Mouse (Mus musculus): ENCODE measurements around the gene Trp53tg5. TPM values are rescaled to one million over a fixed set of nuclear protein-coding genes. Genes with fewer than 3 reads are reported as not detected.
A peak's percentile ranks its signal among the peaks of the same experiment; 100 is the strongest.

Trp53tg5 gene
- total RNA-seq, 2 experiments from 2014 or later, result not detected

DNA sequence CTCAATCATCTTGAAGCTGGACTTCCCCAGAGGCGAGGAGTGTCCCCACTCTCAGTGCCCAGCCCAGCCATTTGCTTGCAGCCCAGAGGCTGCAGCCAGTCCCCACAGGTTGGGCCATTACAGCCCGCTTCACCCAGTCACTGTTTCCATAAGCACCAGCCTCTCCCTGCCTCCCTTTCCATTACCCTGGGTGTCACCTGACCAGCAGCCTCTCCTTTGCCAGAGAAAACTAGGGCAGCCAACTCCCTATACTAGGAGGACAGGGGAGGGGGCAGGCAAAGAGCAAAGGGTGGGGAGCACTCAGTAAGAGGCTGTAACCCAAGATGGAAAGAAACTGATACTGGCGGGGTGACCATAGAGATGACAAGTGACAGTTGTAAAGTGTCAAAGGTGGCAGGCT is 36.6 kb downstream of the Trp53tg5 start:
- DNase-seq (ENCODE audit: low spot score in 2 of 2), result no peak
- intact Hi-C loops (cut with DNase I), result no loop called here

DNA sequence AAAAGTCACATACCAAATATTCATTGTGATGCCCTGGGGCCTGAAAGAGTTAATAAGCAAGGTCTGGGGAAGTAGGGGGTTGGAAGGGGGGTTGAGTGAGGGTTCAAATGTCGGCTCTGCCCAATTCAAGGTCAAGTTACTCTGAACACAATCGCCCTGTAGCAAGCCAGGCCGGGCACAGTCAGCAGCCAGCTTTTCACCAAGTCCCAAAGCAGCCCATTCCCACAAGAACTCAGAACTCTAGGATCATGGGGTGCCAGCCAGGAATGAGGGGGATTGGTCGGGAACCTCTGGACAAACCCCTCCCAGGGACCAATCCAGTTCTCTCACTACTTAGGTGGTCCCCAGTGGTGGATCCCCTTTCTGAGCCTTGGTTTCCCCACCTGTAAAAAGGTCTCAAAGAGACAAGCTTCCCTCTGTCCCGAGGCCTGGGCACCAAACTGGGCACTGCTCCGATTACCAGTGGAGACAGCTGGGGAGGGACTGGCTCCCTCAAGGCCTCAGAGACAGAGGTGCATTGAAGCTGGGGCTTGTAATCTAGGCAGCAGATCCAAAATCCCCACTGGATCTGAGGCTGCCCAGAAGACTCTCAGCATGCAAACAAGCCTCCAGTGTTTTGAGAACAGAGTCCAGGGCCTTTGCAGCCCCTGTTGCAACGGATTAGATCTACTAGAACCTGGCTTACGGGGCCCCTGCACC is 37.2 kb downstream of the Trp53tg5 start:
- peak; percentile 36 to 42 for DNase-seq (ENCODE audit: low spot score in 2 of 2)
- intact Hi-C loops (cut with DNase I), result no loop called here

DNA sequence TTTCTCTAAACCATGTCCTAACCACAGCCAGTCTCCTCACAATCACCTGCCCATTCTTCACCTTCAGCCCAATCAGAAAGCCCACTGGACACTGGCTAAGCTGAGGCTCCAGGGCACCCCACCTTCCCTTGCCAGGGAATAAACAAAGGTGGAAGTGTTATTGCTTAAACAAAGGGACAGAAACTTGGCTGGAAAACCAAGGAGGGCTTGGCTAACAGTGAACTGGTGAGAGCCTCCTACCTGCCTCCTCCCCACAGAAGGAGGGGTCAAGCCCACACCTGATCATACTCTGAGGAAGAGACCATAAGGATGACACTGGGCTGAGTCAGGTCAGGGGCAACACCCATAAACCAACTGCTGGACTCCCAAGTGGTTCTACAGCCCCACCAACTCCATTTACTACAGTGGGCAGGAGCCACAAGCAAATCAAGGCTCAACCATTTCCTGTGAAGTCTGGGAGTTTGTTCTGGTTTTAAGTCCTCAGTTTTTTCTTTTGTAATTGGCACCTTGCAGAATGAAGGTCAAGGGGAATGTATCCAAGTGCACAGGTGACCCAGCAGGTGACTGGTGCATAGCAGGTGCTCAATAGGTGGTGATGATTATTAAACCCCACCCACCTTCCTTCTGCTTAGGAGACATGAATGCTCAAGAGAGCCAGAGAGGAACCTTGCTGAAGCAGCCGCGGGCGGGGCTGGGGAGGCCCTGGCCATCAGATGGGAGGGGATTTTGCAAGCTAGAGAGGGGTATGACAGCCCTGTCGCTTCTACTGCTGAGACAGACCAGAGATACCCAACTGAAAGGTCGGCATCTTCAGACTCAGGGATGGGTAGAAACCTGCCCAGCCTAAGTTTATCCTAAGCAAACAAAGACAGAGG is 38.1 kb downstream of the Trp53tg5 start:
- intact Hi-C loops (cut with DNase I), result no loop called here
- DNase-seq (ENCODE audit: low spot score in 2 of 2), result no peak

DNA sequence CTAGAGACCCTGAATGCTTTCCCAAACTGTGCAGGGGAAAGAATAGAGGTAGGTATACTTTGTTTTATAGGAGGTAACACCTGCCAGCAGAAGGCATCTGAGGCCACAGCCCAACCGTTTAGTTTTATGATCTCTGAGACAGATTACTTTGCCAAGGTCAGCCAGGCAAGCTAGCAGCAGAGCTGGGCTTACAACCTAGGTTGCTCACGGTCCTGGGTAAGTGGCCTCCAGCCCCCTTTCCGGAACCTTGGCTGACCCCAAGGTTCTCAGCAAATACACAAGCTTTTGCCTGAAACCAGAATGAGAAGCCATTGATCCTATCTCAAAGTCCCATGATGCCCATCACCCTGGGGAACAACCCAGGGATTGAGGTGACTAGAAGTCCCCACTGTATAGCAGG is 38.8 kb downstream of the Trp53tg5 start:
- DNase-seq (ENCODE audit: low spot score in 2 of 2), result no peak
- intact Hi-C loops (cut with DNase I), result no loop called here

DNA sequence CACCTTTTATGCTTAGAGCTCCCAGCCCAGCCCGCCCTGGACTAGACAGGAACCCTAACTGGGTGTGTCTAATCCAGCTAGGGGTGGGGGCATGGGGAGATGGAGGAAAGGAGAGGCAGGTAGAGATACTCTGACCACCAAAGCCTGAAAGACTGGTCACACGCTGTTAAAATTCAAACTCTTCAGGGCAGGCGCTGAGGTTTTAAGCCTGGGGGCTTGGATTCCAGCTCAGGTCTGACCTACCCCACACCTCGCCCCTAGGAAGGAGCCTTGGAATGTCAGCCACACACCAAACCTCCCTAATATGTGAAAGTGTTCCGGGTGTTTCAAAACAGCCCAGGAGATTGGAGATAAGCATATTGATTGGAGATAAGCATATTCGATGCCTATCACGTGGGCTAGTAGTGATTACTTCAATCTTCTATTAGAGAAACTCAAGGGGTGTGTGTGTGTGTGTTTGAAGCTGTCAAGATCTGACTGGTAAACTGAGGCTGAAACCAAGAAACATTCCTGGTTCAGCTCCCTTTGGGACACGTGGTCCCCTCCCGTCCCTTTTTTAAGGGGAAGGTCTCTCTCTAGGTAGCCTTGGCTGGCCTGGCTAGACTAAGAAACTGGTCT is 40.1 kb downstream of the Trp53tg5 start:
- DNase-seq (ENCODE audit: low spot score in 2 of 2), result no peak
- intact Hi-C loops (cut with DNase I), result no loop called here

DNA sequence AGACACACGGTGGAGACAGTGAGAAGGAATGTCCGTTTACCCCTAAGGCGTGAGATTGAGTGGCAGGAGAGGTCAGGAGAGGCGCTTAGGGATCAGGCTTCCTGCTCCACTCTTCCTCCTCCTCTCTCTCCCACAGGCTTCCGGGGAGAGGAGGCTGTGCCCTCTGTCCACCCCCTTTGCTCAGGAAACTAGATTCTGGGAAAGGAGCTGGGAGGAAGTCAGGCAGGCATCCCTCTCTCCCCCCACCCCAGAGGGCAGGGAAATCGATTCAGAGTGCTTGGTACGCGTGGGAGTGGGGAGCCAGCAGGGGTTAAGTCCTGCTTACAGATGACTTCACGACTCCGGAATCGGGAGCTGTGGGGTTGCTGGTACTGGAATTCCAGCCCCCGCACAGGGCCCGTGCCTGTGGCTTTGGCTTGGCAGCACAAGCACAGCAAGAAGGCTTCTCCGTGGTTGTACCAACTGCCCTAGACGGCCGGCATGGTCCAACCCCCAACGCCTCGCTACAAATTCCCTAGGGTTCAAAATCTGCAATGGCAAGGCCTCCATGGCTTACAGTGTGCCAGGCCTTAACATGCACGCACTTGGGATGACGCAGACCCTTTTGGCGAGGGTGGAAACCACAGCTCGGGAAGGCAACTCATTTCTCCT is 40.9 kb downstream of the Trp53tg5 start:
- intact Hi-C loops (cut with DNase I), result no loop called here
- no peak for DNase-seq (ENCODE audit: low spot score in 2 of 2)

DNA sequence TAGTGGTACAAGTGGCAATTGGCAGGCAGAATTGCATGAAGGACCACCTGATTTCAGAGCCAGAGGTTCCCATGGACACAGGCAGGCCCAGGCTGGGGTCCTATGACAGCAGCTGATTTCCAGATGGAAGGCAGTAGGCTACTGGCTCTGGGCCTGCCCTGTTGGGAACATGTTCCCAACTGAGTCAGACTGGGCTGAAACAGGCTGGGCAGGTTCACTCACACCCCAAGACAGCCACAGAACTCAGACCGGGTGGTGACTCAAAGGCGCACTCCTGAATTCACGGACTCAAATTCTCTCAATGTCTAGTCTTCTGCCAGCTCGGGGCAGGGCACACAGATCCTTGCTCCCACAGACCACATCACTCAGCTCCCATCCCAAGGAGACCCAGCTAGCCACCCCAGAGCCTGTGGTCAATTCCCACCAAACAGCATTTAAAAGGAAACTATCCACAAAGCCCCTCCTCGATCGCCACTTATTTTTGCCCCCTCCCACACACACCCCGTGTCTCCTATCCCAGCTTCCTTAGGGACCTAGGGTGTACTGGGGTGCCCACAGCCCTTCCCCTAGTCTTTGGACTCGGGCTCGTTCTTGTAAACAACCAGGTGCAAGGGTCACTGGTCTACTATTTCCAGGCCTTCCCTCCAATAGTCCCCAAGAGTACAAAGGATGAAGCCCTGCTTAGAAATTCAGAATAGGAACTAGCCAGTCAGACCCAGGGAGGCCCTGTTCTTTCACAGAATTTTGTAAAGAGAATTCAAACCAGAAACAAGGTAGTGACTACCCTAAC is 41.7 kb downstream of the Trp53tg5 start:
- DNase-seq (ENCODE audit: low spot score in 2 of 2), result no peak
- intact Hi-C loops (cut with DNase I), result no loop called here

DNA sequence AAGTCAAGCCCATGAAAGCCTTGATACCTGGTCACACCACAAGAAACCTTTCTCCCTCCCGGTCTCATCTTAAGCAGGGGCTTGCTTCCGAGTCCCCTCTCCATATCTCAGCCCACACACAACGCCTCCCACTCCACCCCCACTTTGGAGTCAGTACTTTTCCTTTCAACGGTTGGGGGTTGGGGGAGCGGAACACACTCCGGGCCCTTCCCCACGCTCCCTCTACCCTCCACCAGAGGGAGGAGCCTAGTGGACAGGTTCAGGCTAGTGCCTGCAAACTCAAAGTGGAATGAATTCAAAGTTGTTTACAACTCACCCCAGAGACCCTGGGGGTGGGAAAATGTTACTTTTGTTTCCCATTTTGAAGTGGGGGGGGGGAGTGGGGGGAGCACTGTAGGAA is 42.8 kb downstream of the Trp53tg5 start:
- no peak for DNase-seq (ENCODE audit: low spot score in 2 of 2)
- intact Hi-C loops (cut with DNase I), result no loop called here

DNA sequence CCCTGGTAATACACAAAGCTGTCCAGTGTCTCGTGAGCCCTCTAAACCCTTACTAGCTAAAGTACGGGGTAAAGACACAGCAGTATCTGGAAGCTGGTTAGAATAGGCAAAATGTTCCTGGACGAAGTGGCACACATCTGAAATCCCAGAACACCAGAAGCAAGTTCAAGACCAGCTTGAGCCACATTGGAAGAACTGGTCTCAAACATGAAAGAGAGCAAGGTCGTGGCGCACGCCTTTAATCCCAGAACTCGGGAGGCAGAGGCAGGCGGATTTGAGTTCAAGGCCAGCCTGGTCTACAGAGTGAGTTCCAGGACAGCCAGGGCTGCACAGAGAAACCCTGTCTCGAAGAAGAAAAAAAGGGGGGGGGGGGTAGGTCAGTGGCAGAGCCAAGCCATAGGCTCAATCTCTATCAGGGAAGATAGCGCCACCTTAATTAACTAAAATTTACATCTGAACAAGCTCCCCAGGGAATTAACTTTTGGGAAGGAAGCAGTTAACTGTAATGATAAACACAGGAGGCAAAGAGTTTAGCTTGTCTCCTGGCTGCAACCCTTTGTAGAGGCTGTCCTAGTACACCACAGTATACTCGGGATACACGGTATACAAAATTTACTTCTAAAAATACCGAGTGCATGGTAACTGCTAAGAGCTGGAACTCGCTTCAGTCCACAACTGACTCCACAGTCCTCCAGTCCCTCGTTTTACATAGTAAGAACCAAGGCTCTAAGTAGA is 43.5 kb downstream of the Trp53tg5 start:
- intact Hi-C loops (cut with DNase I), result no loop called here
- no peak for DNase-seq (ENCODE audit: low spot score in 2 of 2)

DNA sequence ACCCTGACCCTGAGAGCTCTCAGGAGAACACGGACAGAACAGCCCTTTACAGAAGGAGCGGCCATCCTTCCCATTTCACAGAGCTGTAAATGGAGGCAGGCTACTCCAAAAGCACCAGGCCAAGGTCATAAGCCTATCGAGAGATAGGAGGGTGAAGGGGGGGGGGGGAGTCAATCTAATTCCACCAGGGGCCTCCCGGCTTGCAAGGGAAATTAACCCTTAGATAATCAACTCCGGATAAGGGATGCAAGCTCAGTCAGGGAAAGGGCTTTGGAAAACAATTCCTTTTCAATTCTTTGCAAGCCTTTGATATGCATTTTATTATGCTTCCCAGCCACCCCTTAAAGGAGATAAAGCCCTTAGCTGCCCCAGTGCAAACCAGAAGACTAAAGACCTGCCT is 45.1 kb downstream of the Trp53tg5 start:
- intact Hi-C loops (cut with DNase I), result no loop called here
- DNase-seq (ENCODE audit: low spot score in 2 of 2), result no peak

DNA sequence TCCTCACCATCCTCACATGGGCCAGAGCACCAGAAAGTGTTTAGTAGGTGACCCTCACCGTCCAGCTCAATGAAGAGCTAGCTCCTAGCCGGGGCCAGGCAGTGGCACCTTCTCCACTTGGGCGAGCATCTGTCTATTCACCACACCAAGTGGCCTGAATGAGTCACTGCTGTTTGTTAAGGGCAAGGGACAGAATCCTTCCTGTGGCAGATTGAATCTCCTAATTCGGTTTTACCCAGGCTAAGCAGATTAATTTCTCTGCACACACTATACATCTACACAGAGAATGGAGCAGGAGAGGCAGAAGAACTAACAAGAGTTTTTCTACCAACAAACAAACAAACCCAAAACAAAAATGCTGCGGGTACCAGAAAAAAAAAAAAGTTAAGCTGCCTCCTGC is 46.6 kb downstream of the Trp53tg5 start:
- no peak for DNase-seq (ENCODE audit: low spot score in 2 of 2)
- intact Hi-C loops (cut with DNase I), result no loop called here

DNA sequence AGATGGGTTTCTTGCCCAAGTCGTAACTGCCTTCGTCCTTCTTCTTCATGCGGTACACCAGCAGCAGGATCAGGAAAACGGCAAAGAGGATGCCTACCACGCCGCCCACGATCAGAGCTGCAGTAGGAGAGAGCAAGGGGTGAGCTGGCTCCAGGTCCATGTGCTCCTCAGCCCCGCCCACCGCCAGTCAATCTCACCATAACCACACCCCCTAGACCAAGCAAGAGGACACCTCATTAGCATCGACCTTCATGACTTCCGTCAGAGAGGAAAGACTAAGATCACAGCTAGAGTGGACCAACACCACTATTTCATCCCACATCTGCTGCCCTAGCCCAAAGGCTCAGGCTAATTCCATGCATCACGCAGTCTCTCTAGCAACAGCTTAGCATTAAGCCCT is 47.4 kb downstream of the Trp53tg5 start:
- peak in 1 of 2 experiments; percentile 15 for DNase-seq (ENCODE audit: low spot score in 2 of 2)
- intact Hi-C loops (cut with DNase I), result no loop called here

DNA sequence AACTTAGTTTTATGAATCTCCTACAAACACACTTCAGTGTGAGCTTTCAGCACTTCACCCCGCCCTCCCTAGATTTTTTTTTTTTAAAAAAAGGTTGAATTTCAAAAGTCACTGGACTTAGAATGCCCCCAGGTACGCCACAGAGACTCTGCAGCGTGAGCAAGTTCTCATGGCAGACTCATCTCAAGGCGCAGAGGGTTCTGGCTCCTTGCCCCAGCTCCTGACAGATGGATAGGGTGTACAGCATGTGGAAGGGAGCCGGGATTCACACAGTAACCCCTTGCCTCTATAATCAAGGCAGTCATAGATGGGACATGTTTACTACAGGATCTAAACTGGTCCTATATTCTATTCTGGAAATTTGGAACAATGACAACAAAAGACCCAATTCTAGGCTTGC is 48.1 kb downstream of the Trp53tg5 start:
- intact Hi-C loops (cut with DNase I), result no loop called here
- DNase-seq (ENCODE audit: low spot score in 2 of 2), result no peak

DNA sequence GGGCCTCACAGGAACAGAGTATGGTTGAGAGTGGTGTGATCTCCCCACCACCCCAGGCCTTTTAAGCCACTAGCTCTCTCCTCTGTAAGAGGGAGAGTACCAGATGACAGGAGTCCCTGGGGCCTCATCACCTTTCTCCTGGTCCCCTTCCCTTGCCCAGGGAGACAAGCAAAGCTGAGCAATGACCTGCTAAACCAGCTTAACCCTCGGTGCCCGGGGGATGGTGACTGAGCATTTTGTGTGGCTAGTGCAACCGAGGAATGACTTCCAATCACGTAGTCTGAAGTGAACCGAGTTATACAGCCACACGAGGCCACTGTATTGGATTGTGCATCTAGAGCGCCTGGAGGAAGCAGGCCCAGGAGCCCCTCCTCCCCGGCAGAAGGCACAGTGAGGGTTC is 49.1 kb downstream of the Trp53tg5 start:
- DNase-seq (ENCODE audit: low spot score in 2 of 2), result no peak

DNA sequence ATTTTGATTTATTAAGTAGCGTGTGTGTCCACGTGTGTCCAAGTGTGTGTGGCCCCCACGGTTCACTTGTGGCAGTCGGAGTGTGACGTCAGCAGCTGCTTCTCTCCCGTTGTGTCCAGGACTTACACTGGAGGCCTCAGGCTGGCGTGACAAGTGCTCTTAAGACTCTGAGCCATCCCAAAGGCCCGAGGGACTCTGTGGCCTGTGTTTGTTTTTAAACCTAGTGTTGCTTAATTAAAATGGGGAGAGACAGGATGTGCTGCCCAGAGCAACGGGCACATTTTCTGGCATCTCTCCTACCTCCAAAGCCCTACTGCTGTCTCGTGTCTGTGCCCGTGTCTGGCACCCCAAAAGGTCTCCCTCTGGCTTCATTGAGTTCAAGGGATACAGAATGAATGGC is 50.1 kb downstream of the Trp53tg5 start:
- intact Hi-C loops (cut with DNase I), result no loop called here
- DNase-seq (ENCODE audit: low spot score in 2 of 2), result peak in 1 of 2 experiments; percentile 37

More for the DNA sequence above, 49.1 kb downstream of the Trp53tg5 start:
- intact Hi-C loops (cut with DNase I), result no loop called here

DNA sequence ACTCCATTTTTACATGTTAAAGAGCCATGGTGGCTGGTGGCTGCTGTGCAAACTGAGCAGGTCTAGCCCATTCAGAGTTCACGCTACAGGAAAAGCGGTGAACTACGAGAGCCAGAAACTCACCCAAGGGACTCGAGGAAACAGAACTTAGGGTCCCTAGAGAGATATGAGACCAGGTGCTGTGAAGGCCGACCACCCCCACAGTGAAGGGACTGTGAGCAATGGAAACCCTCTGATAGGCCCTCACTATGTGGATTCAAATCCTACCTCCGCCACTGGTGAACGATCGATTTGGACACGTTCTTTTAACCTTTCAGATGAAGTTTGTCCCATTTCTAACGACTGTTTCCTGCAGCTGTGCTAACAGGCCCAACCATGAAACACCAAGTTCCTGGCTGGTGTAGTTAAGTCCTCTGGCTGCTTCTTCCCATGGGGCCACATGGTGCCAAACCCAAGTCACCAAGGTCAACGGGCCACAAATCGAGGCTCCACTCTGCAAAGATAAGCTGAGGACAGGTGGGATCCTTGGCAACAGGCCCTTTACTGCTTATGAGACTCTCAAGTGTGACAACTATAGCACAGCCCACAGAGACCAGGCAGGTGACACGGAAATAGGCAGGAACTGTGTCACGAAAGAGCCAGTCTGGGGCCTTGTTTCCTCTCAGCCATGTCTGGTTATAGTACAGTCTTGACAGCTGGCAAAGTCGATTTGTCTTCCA is 50.7 kb downstream of the Trp53tg5 start:
- no peak for DNase-seq (ENCODE audit: low spot score in 2 of 2)
- intact Hi-C loops (cut with DNase I), result no loop called here

DNA sequence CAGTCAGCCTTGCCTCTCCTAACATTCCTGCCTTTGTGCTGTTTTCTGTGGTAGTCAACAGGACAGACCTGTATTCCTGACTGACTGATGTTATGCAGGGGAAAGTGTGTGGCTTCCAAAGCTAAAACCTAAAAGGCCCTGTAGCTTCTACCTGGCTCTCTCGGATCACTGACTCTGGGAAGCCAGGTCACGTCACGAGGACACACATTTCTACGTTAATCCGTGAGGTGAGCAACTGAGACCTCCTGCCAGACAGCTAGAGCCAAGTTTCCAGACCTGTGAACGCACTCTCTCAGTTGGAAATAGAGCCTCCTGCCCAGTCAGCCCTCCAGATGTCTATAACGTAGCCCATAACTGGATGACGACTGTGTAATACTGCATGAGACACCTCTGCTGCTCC is 51.5 kb downstream of the Trp53tg5 start:
- intact Hi-C loops (cut with DNase I), result no loop called here
- DNase-seq (ENCODE audit: low spot score in 2 of 2), result no peak

DNA sequence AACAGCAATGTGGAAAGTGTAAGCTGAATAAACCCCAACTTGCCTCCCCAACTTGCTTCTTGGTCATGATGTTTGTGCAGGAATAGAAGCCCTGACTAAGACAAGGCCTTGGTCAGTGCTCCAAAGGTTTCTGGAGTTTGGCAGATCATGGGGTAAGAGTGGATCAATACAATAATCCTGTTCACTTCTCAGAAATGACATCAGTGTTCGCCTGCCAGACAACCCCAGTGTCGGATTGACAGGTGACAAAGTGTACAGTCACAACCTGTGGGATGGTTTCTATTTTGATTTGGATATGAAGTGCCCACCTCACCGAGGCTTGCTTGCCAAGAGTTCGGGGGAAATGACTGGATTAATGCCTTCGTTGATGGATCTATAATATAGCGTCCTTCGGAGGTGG is 52.2 kb downstream of the Trp53tg5 start:
- DNase-seq (ENCODE audit: low spot score in 2 of 2), result no peak
- intact Hi-C loops (cut with DNase I), result no loop called here
